Mouse (Mus musculus) thymus, adult 2 months (tissue): Measurements from ENCODE around the gene Chst12. TPM values are rescaled to one million over a fixed set of nuclear protein-coding genes. Genes with fewer than 3 reads are reported as not detected.
A peak's percentile ranks its signal among the peaks of the same experiment; 100 is the strongest.

Experiments used
- DNase-seq: peaks from one replicate; pipeline ENCODE4 v3.0.0; 2021
- H3K27ac ChIP-seq: fragments of 200-500 bp; 2 replicates; pipeline ENCODE4 v1.5.1; 2012; ENCODE audit warnings: low read length, control low read depth; ENCODE audit not compliant: control insufficient read depth, insufficient read depth
- H3K27me3 ChIP-seq: fragments of 200-500 bp; 2 replicates; pipeline ENCODE4 v1.6.1; 2012; ENCODE audit warnings: mild to moderate bottlenecking, low read length, moderate library complexity, mixed read lengths; ENCODE audit not compliant: control insufficient read depth, insufficient read depth
- H3K36me3 ChIP-seq: fragments of 200-500 bp; 2 replicates; pipeline ENCODE4 v1.6.1; 2012; ENCODE audit warnings: mild to moderate bottlenecking, low read length, moderate library complexity; ENCODE audit not compliant: control insufficient read depth, insufficient read depth
- H3K4me1 ChIP-seq: fragments of 200-500 bp; replicated peaks from 2 replicates; pipeline ENCODE4 v1.6.1; 2012; ENCODE audit warnings: low read length; ENCODE audit not compliant: control insufficient read depth, insufficient read depth
- H3K4me3 ChIP-seq: fragments of 200-500 bp; 2 replicates; pipeline ENCODE4 v1.5.1; 2012; ENCODE audit warnings: mild to moderate bottlenecking, low read length, control low read depth, moderate library complexity; ENCODE audit not compliant: control insufficient read depth, insufficient read depth
- CTCF ChIP-seq: fragments of 200-500 bp; IDR thresholded peaks from 2 replicates; pipeline ENCODE4 v1.5.1; 2012; ENCODE audit warnings: mild to moderate bottlenecking, control low read depth, low read length, moderate library complexity, borderline replicate concordance; ENCODE audit not compliant: control insufficient read depth, poor library complexity, insufficient read depth; ENCODE audit errors: extremely low read depth
- POLR2A ChIP-seq: fragments of 200-500 bp; IDR thresholded peaks from 2 replicates; pipeline ENCODE4 v1.6.1; 2012; ENCODE audit warnings: mild to moderate bottlenecking, low read length, control low read depth, moderate library complexity; ENCODE audit not compliant: control insufficient read depth, poor library complexity, insufficient read depth; ENCODE audit errors: extremely low read depth
- WGBS: fragments of 180-500 bp; shearing (Covaris S2); methylation state at CpG from one replicate; pipeline ENCODE4 v1.1.7; 2018; 5-methylcytosine and 5-hydroxymethylcytosine counted together
- polyA plus RNA-seq: library from polyadenylated mRNA; depleted of rRNA; stranded (reverse); fragments of >200 nt; gene quantifications from 2 replicates; pipeline ENCODE4 v1.2.3, GENCODE M21; 2012

Gene Chst12
- polyA plus RNA-seq, 1 experiment = 24.0 TPM

- no peak for DNase-seq
- no peak within 1 kb of the TSS for H3K27ac ChIP-seq
- H3K4me1 ChIP-seq = peaks cover 53% of the 10 kb centered on the region
- 42% methylated on average over 4 of the region's 4 CpGs for WGBS
- H3K36me3 ChIP-seq = no peaks in the 10 kb centered on the region
- TF ChIP-seq CTCF (no peak), POLR2A (no peak)
- H3K27me3 ChIP-seq = no peaks in the 10 kb centered on the region
- no peak within 1 kb of the TSS for H3K4me3 ChIP-seq
Measured at GRCm38 (mm10) chr5:140564896-140565295, 59.5 kb downstream of the Chst12 start, which contains the start of gene Grifin. Gene Grifin, minus strand, starts transcription at chr5:140565071.

GRCm38 (mm10) chr5:140565451-140565850, 60.1 kb downstream of the Chst12 start:
- Histone ChIP-seq H3K27me3 (no peaks in the 10 kb centered on the region), H3K4me1 (peaks cover 54% of the 10 kb centered on the region), H3K4me3 (no peak overlapping the region), H3K36me3 (no peaks in the 10 kb centered on the region), H3K27ac (no peak overlapping the region)
- 72% methylated on average over 5 of the region's 5 CpGs for WGBS
- DNase-seq = no peak
- TF ChIP-seq POLR2A = no peak
- no peak for TF ChIP-seq CTCF

- peak; percentile 73 for DNase-seq
- peak; percentile 39; the same call in 1 of the 2 replicates for TF ChIP-seq CTCF
- no peak for TF ChIP-seq POLR2A
- no peaks in the 10 kb centered on the region for H3K27me3 ChIP-seq
- WGBS = 72% methylated on average over 6 of the region's 6 CpGs
- H3K4me3 ChIP-seq = no peak overlapping the region
- H3K27ac ChIP-seq = no peak overlapping the region
- no peaks in the 10 kb centered on the region for H3K36me3 ChIP-seq
- H3K4me1 ChIP-seq = peaks cover 55% of the 10 kb centered on the region
Measured at GRCm38 (mm10) chr5:140565856-140566255, 60.5 kb downstream of the Chst12 start.

GRCm38 (mm10) chr5:140566271-140566670, 60.9 kb downstream of the Chst12 start:
- no peaks in the 10 kb centered on the region for H3K27me3 ChIP-seq
- 87% methylated on average over 4 of the region's 4 CpGs for WGBS
- H3K36me3 ChIP-seq = no peaks in the 10 kb centered on the region
- peaks cover 55% of the 10 kb centered on the region for H3K4me1 ChIP-seq
- no peak for DNase-seq
- H3K27ac ChIP-seq = no peak overlapping the region
- no peak overlapping the region for H3K4me3 ChIP-seq
- TF ChIP-seq POLR2A (no peak), CTCF (no peak)

- 0 out of 2 replicates have a peak overlapping the region, but pooled peaks have one; percentile 4 for H3K4me3 ChIP-seq
- H3K36me3 ChIP-seq = no peaks in the 10 kb centered on the region
- H3K27ac ChIP-seq = peak overlapping the region; percentile 31
- no peaks in the 10 kb centered on the region for H3K27me3 ChIP-seq
- peak; percentile 91 for DNase-seq
- WGBS = 15% methylated on average over 11 of the region's 11 CpGs
- peaks cover 55% of the 10 kb centered on the region for H3K4me1 ChIP-seq
- TF ChIP-seq POLR2A = peak; percentile 55; the same call in 1 of the 2 replicates
- TF ChIP-seq CTCF = no peak
Measured at GRCm38 (mm10) chr5:140567321-140567720, 62.0 kb downstream of the Chst12 start.

- WGBS = 88% methylated on average over 5 of the region's 5 CpGs
- H3K4me1 ChIP-seq = peaks cover 55% of the 10 kb centered on the region
- H3K27ac ChIP-seq = peak overlapping the region; percentile 26
- no peaks in the 10 kb centered on the region for H3K27me3 ChIP-seq
- H3K36me3 ChIP-seq = no peaks in the 10 kb centered on the region
- TF ChIP-seq POLR2A = no peak
- TF ChIP-seq CTCF = no peak
- DNase-seq = no peak
- no peak overlapping the region for H3K4me3 ChIP-seq
Measured at GRCm38 (mm10) chr5:140567751-140568150, 62.4 kb downstream of the Chst12 start.

- Histone ChIP-seq H3K36me3 (no peaks in the 10 kb centered on the region), H3K4me1 (peaks cover 53% of the 10 kb centered on the region), H3K4me3 (no peak overlapping the region), H3K27ac (no peak overlapping the region), H3K27me3 (no peaks in the 10 kb centered on the region)
- TF ChIP-seq POLR2A (no peak), CTCF (peak; percentile 13; the same call in 1 of the 2 replicates)
- WGBS = 44% methylated on average over 10 of the region's 10 CpGs
- peak; percentile 65 for DNase-seq
Measured at GRCm38 (mm10) chr5:140568321-140568970, 63.1 kb downstream of the Chst12 start.
